Comparison of ENCODE assay signal across 9 mouse cellular contexts in genomic region chr7:46508590-46509318, GRCm38 (mm10).
DNase-seq lines count a peak whose midpoint lies in the region; ATAC-seq lines count a peak whose summit lies in the region.
"Had no signal": no experiment of that assay in that cellular context is flagged by ENCODE, and none has a peak within 500 bp of the region (broad histone marks: within the 10 kb centered on the region; RNA-seq: fewer than 3 reads in every experiment).

No protein-coding gene starts in this region.

- 0 out of 2 replicates have a peak overlapping the region, but pooled peaks have one; percentile 50 for H3K9ac ChIP-seq in hindbrain, embryonic 11.5 days (ENCODE audit: low read depth, low read length)
- no peak overlapping the region for H3K9ac ChIP-seq in midbrain, embryonic 12.5 days (replicated peaks)
- H3K9ac ChIP-seq: embryonic facial prominence, embryonic 12.5 days had no signal

- WGBS in hindbrain, embryonic 11.5 days, result 35% methylated on average over 12 of the region's 12 CpGs
- WGBS in midbrain, embryonic 12.5 days, result 59% methylated on average over 12 of the region's 12 CpGs
- 81% methylated on average over 12 of the region's 12 CpGs for WGBS in embryonic facial prominence, embryonic 10.5 days

- no peak overlapping the region for H3K4me3 ChIP-seq in hindbrain, embryonic 11.5 days (ENCODE audit: low read depth, low read length)
- no peak overlapping the region for H3K4me3 ChIP-seq in midbrain, embryonic 12.5 days
- H3K4me3 ChIP-seq in embryonic facial prominence, embryonic 10.5 days, result no peak overlapping the region
- H3K4me3 ChIP-seq: embryonic facial prominence, embryonic 12.5 days had no signal

- H3K9me3 ChIP-seq in hindbrain, embryonic 11.5 days (ENCODE audit: control insufficient read depth, low read length), result no peaks in the 10 kb centered on the region
- H3K9me3 ChIP-seq in midbrain, embryonic 12.5 days, result no peaks in the 10 kb centered on the region
- no peaks in the 10 kb centered on the region for H3K9me3 ChIP-seq in embryonic facial prominence, embryonic 10.5 days
- H3K9me3 ChIP-seq: embryonic facial prominence, embryonic 12.5 days had no signal

- peaks cover 9% of the 10 kb centered on the region; the same call in 1 of the 2 replicates for H3K4me1 ChIP-seq in hindbrain, embryonic 11.5 days (replicated peaks; ENCODE audit: control insufficient read depth, insufficient read depth, low read length)
- peaks cover 27% of the 10 kb centered on the region for H3K4me1 ChIP-seq in midbrain, embryonic 12.5 days
- H3K4me1 ChIP-seq in embryonic facial prominence, embryonic 10.5 days, result peaks cover 30% of the 10 kb centered on the region
- H3K4me1 ChIP-seq: embryonic facial prominence, embryonic 12.5 days had no signal

- peak; percentile 23 for ATAC-seq in hindbrain, embryonic 11.5 days (ENCODE audit: low FRiP score)
- ATAC-seq in midbrain, embryonic 12.5 days (ENCODE audit: low FRiP score, low read depth), result peak; percentile 28; the same call in 1 of the 2 replicates

- H3K4me2 ChIP-seq in hindbrain, embryonic 11.5 days (replicated peaks; ENCODE audit: low read depth, low read length), result no peak overlapping the region
- H3K4me2 ChIP-seq in midbrain, embryonic 12.5 days (replicated peaks), result 0 out of 2 replicates have a peak overlapping the region, but pooled peaks have one; percentile 41
- H3K4me2 ChIP-seq: embryonic facial prominence, embryonic 12.5 days had no signal

- H3K27ac ChIP-seq in hindbrain, embryonic 11.5 days (ENCODE audit: low read depth, low read length), result peak overlapping the region; percentile 60; the same call in 1 of the 2 replicates
- H3K27ac ChIP-seq in midbrain, embryonic 12.5 days (replicated peaks), result peak overlapping the region; percentile 63
- no peak overlapping the region for H3K27ac ChIP-seq in embryonic facial prominence, embryonic 10.5 days (replicated peaks)
- H3K27ac ChIP-seq: embryonic facial prominence, embryonic 12.5 days had no signal

- no peaks in the 10 kb centered on the region for H3K36me3 ChIP-seq in hindbrain, embryonic 11.5 days (ENCODE audit: control insufficient read depth, insufficient read depth, low read length)
- no peaks in the 10 kb centered on the region for H3K36me3 ChIP-seq in midbrain, embryonic 12.5 days
- H3K36me3 ChIP-seq in embryonic facial prominence, embryonic 10.5 days (replicated peaks), result no peaks in the 10 kb centered on the region
- H3K36me3 ChIP-seq: embryonic facial prominence, embryonic 12.5 days had no signal

- DNase-seq in cerebellum, adult 9-11 months, result peak; percentile 57
- no peak for DNase-seq in cerebellum, postnatal 4 days (ENCODE audit: low spot score in 2 of 2)
- DNase-seq in brain, adult 2 months (ENCODE audit: low read depth, low spot score), result peak; percentile 30
- peak; percentile 35 for DNase-seq in hindbrain, embryonic 11.5 days (ENCODE audit: low spot score)
- DNase-seq in gastrocnemius, postnatal 4 days (ENCODE audit: low spot score in 2 of 2), result no peak
- DNase-seq in embryonic facial prominence, embryonic 10.5 days (ENCODE audit: low spot score), result no peak
- DNase-seq in gastrocnemius, postnatal 14 days, result no peak

- intact Hi-C loops in gastrocnemius, postnatal 14 days (cut with DNase I; ENCODE audit: low total_unique reads), result no loop called here

- peaks cover 9% of the 10 kb centered on the region for H3K27me3 ChIP-seq in hindbrain, embryonic 11.5 days (ENCODE audit: control insufficient read depth, insufficient read depth, low read length)
- H3K27me3 ChIP-seq in midbrain, embryonic 12.5 days, result no peaks in the 10 kb centered on the region
- 0 out of 2 replicates have a peak, but pooled peaks cover 8% of the 10 kb centered on the region for H3K27me3 ChIP-seq in embryonic facial prominence, embryonic 10.5 days (replicated peaks; ENCODE audit: low read depth, poor library complexity, severe bottlenecking)
- H3K27me3 ChIP-seq: embryonic facial prominence, embryonic 12.5 days had no signal

Comparison
In these comparisons a context has a peak if more than half of its experiments do, and no peak if none do; other contexts are left out.
1. DNase-seq: peak in cerebellum, adult 9-11 months (single experiment), brain, adult 2 months (single experiment) and hindbrain, embryonic 11.5 days (single experiment); none in cerebellum, postnatal 4 days (0 of 2), gastrocnemius, postnatal 4 days (0 of 2), embryonic facial prominence, embryonic 10.5 days (single experiment) and gastrocnemius, postnatal 14 days (single experiment).